Mouse (Mus musculus) forelimb bud, embryonic 11.5 days (tissue): Measurements from ENCODE around the gene Hvcn1.

Source experiments
- DNase-seq: peaks from one replicate; pipeline ENCODE4 v3.0.0-alpha.2; 2012; ENCODE audit warnings: low read depth, low spot score

Gene Hvcn1

GRCm38 (mm10) chr5:122267136-122267535 lies 60.5 kb downstream of the Hvcn1 start:
- DNase-seq, result no peak

GRCm38 (mm10) chr5:122267899-122268298 lies 61.3 kb downstream of the Hvcn1 start:
- peak; percentile 72 for DNase-seq

GRCm38 (mm10) chr5:122268858-122269604 lies 62.4 kb downstream of the Hvcn1 start:
- DNase-seq, result no peak

GRCm38 (mm10) chr5:122272821-122273220 lies 66.2 kb downstream of the Hvcn1 start:
- DNase-seq, result no peak

GRCm38 (mm10) chr5:122274785-122275184 lies 68.2 kb downstream of the Hvcn1 start:
- no peak for DNase-seq

- DNase-seq, result no peak
These were observed 72.3 kb downstream of the Hvcn1 start for GRCm38 (mm10) chr5:122278946-122279345.

GRCm38 (mm10) chr5:122279799-122280421 lies 73.3 kb downstream of the Hvcn1 start:
- DNase-seq, result no peak

- no peak for DNase-seq
These were observed 73.8 kb downstream of the Hvcn1 start for GRCm38 (mm10) chr5:122280422-122280826.

GRCm38 (mm10) chr5:122280827-122281462 lies 74.3 kb downstream of the Hvcn1 start:
- no peak for DNase-seq

- DNase-seq, result no peak
These were observed 77.2 kb downstream of the Hvcn1 start for GRCm38 (mm10) chr5:122283828-122284182.

- peak; percentile 81 for DNase-seq
These were observed 77.8 kb downstream of the Hvcn1 start, which contains the start of gene Pptc7 for GRCm38 (mm10) chr5:122284183-122285028. Gene Pptc7, plus strand, starts transcription at chr5:122284365.

- DNase-seq, result no peak
These were observed 78.6 kb downstream of the Hvcn1 start for GRCm38 (mm10) chr5:122285029-122285766.

GRCm38 (mm10) chr5:122285767-122286150 lies 79.2 kb downstream of the Hvcn1 start:
- DNase-seq, result no peak

GRCm38 (mm10) chr5:122286191-122286590 lies 79.6 kb downstream of the Hvcn1 start:
- no peak for DNase-seq

- no peak for DNase-seq
These were observed 80.4 kb downstream of the Hvcn1 start for GRCm38 (mm10) chr5:122287026-122287425.

- no peak for DNase-seq
These were observed 81.7 kb downstream of the Hvcn1 start for GRCm38 (mm10) chr5:122288147-122288811.

GRCm38 (mm10) chr5:122291149-122291548 lies 84.5 kb downstream of the Hvcn1 start:
- no peak for DNase-seq
